7 mouse cellular contexts compared by ENCODE assay signal in genomic region chr17:31564858-31565140, GRCm38 (mm10). TPM values are rescaled to one million over a fixed set of nuclear protein-coding genes. Genes with fewer than 3 reads are reported as not detected.
DNase-seq lines count a peak whose midpoint lies in the region; ATAC-seq and TF ChIP-seq lines count a peak whose summit lies in the region.

No protein-coding gene starts in this region.

- no peaks in the 10 kb centered on the region for H3K9me3 ChIP-seq in lung, embryonic 16.5 days (ENCODE audit: control insufficient read depth, low read length)
- no peaks in the 10 kb centered on the region for H3K9me3 ChIP-seq in limb, embryonic 10.5 days (replicated peaks)

- H3K9ac ChIP-seq in lung, embryonic 16.5 days (ENCODE audit: low read length), result peak overlapping the region; percentile 92

- no peak for ATAC-seq in lung, embryonic 16.5 days (ENCODE audit: low read depth)

- DNase-seq in lung, postnatal 4 days, result no peak
- DNase-seq in limb, embryonic 10.5 days (ENCODE audit: low spot score), result no peak
- DNase-seq in thymus, postnatal 36 days, result no peak
- no peak for DNase-seq in layer of hippocampus, postnatal 10 days (ENCODE audit: low spot score in 2 of 2)

- WGBS in lung, embryonic 16.5 days, result 1% methylated on average over 12 of the region's 44 CpGs
- 2% methylated on average over 33 of the region's 44 CpGs for WGBS in limb, embryonic 10.5 days
- WGBS in olfactory bulb, adult 2 months, result under 1% methylated on average over 43 of the region's 44 CpGs

- H3K4me1 ChIP-seq in lung, embryonic 16.5 days (replicated peaks; ENCODE audit: control insufficient read depth, insufficient read depth, low read length), result peaks cover 35% of the 10 kb centered on the region
- H3K4me1 ChIP-seq in embryonic fibroblast, embryonic 13.5 days (ENCODE audit: control insufficient read depth, insufficient read depth, low read length), result peaks cover 9% of the 10 kb centered on the region
- peaks cover 33% of the 10 kb centered on the region for H3K4me1 ChIP-seq in limb, embryonic 10.5 days
- H3K4me1 ChIP-seq in olfactory bulb, adult 2 months (ENCODE audit: control insufficient read depth, insufficient read depth, low read length), result peaks cover 19% of the 10 kb centered on the region

- TF ChIP-seq POLR2A in embryonic fibroblast, embryonic 13.5 days (IDR thresholded peaks at IDR 0.05; ENCODE audit: low read depth, low read length), result 0 out of 2 replicates have a peak, but pooled peaks have one; percentile 21
- peak; percentile 27; the same call in 1 of the 2 replicates for TF ChIP-seq POLR2A in olfactory bulb, adult 2 months (IDR thresholded peaks at IDR 0.05; ENCODE audit: insufficient read depth, low read depth, low read length)

- H3K36me3 ChIP-seq in lung, embryonic 16.5 days (ENCODE audit: control insufficient read depth, insufficient read depth, low read length), result no peaks in the 10 kb centered on the region
- H3K36me3 ChIP-seq in limb, embryonic 10.5 days, result 0 out of 2 replicates have a peak, but pooled peaks cover 3% of the 10 kb centered on the region

- peak overlapping the region; percentile 76 for H3K4me2 ChIP-seq in lung, embryonic 16.5 days (ENCODE audit: low read depth, low read length)

- H3K27ac ChIP-seq in lung, embryonic 16.5 days (ENCODE audit: low read length), result peak overlapping the region; percentile 97
- H3K27ac ChIP-seq in embryonic fibroblast, embryonic 13.5 days (ENCODE audit: insufficient read depth, low read length), result peak overlapping the region; percentile 79
- peak overlapping the region; percentile 97 for H3K27ac ChIP-seq in limb, embryonic 10.5 days
- peak overlapping the region; percentile 92 for H3K27ac ChIP-seq in olfactory bulb, adult 2 months (ENCODE audit: insufficient read depth, low read depth, low read length)

- no peaks in the 10 kb centered on the region for H3K27me3 ChIP-seq in lung, embryonic 16.5 days (ENCODE audit: control insufficient read depth, insufficient read depth, low read depth, low read length)
- no peaks in the 10 kb centered on the region for H3K27me3 ChIP-seq in limb, embryonic 10.5 days (ENCODE audit: low read depth, poor library complexity, severe bottlenecking)

- TF ChIP-seq CTCF in embryonic fibroblast, embryonic 13.5 days (IDR thresholded peaks at IDR 0.05; ENCODE audit: borderline replicate concordance, insufficient read depth, low read length), result no peak
- no peak for TF ChIP-seq CTCF in olfactory bulb, adult 2 months (IDR thresholded peaks at IDR 0.05; ENCODE audit: insufficient read depth, low read depth, low read length)

- H3K4me3 ChIP-seq in lung, embryonic 16.5 days (ENCODE audit: low read length), result peak overlapping the region; percentile 75
- peak overlapping the region; percentile 62; the same call in 1 of the 2 replicates for H3K4me3 ChIP-seq in embryonic fibroblast, embryonic 13.5 days (ENCODE audit: insufficient read depth, low read length)
- peak overlapping the region; percentile 91 for H3K4me3 ChIP-seq in limb, embryonic 10.5 days
- H3K4me3 ChIP-seq in olfactory bulb, adult 2 months (ENCODE audit: insufficient read depth, low read depth, low read length), result peak overlapping the region; percentile 99

RNA-seq across cellular contexts. Expression of gene Pknox1, which starts 0.3 kb away (rescaled TPM):
- polyA plus RNA-seq in lung, embryonic 16.5 days (2015; fragmentation: Nextera tagmentation; extraction: Ambion mirVana), result 44.1 and 44.4 TPM in 2 replicates
- 16.6 and 18.9 TPM in 2 replicates for polyA plus RNA-seq in embryonic fibroblast, embryonic 13.5 days (2011; ENCODE audit: insufficient read length, low read depth, missing spikeins)
- 37.6 and 40.2 TPM in 2 replicates for polyA plus RNA-seq in limb, embryonic 10.5 days (2016; fragmentation: Nextera tagmentation; extraction: Ambion mirVana)
- 75.7 TPM in 1 of 2 replicates, not detected in the other for polyA plus RNA-seq in olfactory bulb, adult 2 months (2012; ENCODE audit: insufficient read depth, insufficient read length, low replicate concordance, missing spikeins)
- 10 to 100 TPM; 16.4 to 17.5 TPM for total RNA-seq in layer of hippocampus, postnatal 10 days (2021)

RNA-seq across cellular contexts. Expression of gene Ndufv3, which starts 44.9 kb away (rescaled TPM):
- polyA plus RNA-seq in lung, embryonic 16.5 days (2015; fragmentation: Nextera tagmentation; extraction: Ambion mirVana), result 253 and 258 TPM in 2 replicates
- 140 and 141 TPM in 2 replicates for polyA plus RNA-seq in embryonic fibroblast, embryonic 13.5 days (2011; ENCODE audit: insufficient read length, low read depth, missing spikeins)
- 201 and 213 TPM in 2 replicates for polyA plus RNA-seq in limb, embryonic 10.5 days (2016; fragmentation: Nextera tagmentation; extraction: Ambion mirVana)
- not detected in 2 replicates for polyA plus RNA-seq in olfactory bulb, adult 2 months (2012; ENCODE audit: insufficient read depth, insufficient read length, low replicate concordance, missing spikeins)
- total RNA-seq in layer of hippocampus, postnatal 10 days (2021), result 100 to 1,000 TPM; 294 to 312 TPM

RNA-seq across cellular contexts. Expression of gene Wdr4, which starts 45.0 kb away (rescaled TPM):
- polyA plus RNA-seq in lung, embryonic 16.5 days (2015; fragmentation: Nextera tagmentation; extraction: Ambion mirVana), result 28.6 and 33.7 TPM in 2 replicates
- polyA plus RNA-seq in embryonic fibroblast, embryonic 13.5 days (2011; ENCODE audit: insufficient read length, low read depth, missing spikeins), result 18.9 and 19.7 TPM in 2 replicates
- 69.5 and 73.2 TPM in 2 replicates for polyA plus RNA-seq in limb, embryonic 10.5 days (2016; fragmentation: Nextera tagmentation; extraction: Ambion mirVana)
- not detected in 2 replicates for polyA plus RNA-seq in olfactory bulb, adult 2 months (2012; ENCODE audit: insufficient read depth, insufficient read length, low replicate concordance, missing spikeins)
- total RNA-seq in layer of hippocampus, postnatal 10 days (2021), result 10 to 100 TPM; 26.3 to 28.8 TPM
